Mouse (Mus musculus): ENCODE measurements at regions not wholly inside any gene's neighbourhood (a gene's known extent, or its start where the extent isn't known, plus 50 kb on each side); places are given as distances from the start of the nearest gene placed in this dataset.

- no peak for TF ChIP-seq CTCF (IDR thresholded peaks at IDR 0.05; ENCODE audit: low read depth)
- no peak for TF ChIP-seq EP300 (IDR thresholded peaks at IDR 0.05; ENCODE audit: low read depth)
These were observed 182.5 kb upstream of the Tprg start for GRCm38 (mm10) chr16:25104165-25104564.
